Mouse (Mus musculus): ENCODE results near the gene Dbndd1. TPM values are rescaled to one million over a fixed set of nuclear protein-coding genes. Genes with fewer than 3 reads are reported as not detected.
A peak's percentile ranks its signal among the peaks of the same experiment; 100 is the strongest.

Dbndd1 gene
- total and polyA plus RNA-seq, 3 experiments: 0.73 to 4.2 TPM; not detected in 1

DNA sequence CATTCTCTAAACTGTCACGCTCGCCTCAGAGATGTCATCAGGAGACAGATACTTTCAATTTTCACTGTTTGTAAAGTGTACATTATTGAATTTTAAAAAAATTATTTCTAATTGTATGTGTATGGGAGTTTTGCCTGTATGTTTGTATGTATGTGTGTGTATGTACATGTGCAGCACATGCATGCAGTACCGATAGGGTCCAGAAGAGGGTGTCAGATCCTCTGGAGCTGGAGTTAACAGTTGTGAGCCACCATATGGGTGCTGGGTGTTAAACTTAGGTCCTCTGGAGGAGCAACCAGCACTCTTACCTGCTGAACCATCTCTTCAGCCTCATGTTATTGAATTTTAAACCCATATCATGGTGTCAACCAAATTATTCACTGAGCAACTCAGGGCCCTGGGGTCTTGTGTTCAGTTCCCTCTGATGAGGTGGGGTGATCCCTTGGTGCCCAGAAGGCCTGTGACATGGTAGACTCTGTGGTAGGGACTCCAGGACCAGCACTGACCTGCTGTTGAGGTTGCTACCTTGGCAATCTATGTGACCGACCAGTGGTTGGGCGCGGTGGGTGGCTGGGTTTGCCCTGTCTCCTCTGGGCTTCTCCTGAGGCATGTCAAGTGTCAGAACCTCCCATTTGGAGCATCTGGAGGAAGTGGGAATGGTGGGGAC lies 11.3 kb downstream of the Dbndd1 start:
- Histone ChIP-seq H3K9me3 (replicated peaks; ENCODE audit: insufficient read depth, low read length) (no peaks in the 10 kb centered on the region), H3K9ac (ENCODE audit: control insufficient read depth, low read depth, low read length, poor library complexity, severe bottlenecking) (no peak overlapping the region), H3K27ac (ENCODE audit: control insufficient read depth, low read depth, low read length) (no peak overlapping the region), H3K27me3 (ENCODE audit: control insufficient read depth in 1 of 2, insufficient read depth in 2 of 2, low read length in 2 of 2) (no peaks in the 10 kb centered on the region), H3K79me2 (ENCODE audit: control insufficient read depth, insufficient read depth, low read length, poor library complexity) (no peaks in the 10 kb centered on the region), H3K4me1 (ENCODE audit: control insufficient read depth in 1 of 2, insufficient read depth in 2 of 2, low read length in 2 of 2) (no peaks in the 10 kb centered on the region), H3K36me3 (ENCODE audit: control insufficient read depth in 1 of 2, insufficient read depth in 2 of 2, low read length in 2 of 2) (peaks cover 0 to 11% of the 10 kb centered on the region in 2 experiments; a peak in 2 of 4 replicates), H3K4me3 (ENCODE audit: control insufficient read depth in 1 of 2, insufficient read depth in 1 of 2, low read depth in 2 of 2, low read length in 2 of 2) (no peak overlapping the region)
- TF ChIP-seq CTCF (IDR thresholded peaks at IDR 0.05 in 2 of 3, conservative IDR thresholded peaks at IDR 0.05 in 1 of 3; ENCODE audit: control insufficient read depth in 1 of 3, insufficient read depth in 1 of 3, low read depth in 2 of 3, low read length in 3 of 3, poor library complexity in 1 of 3, severe bottlenecking in 1 of 3) (peak; percentile 21 to 44 (median 27); a peak in 3 of 6 replicates), POLR2AphosphoS2 (IDR thresholded peaks at IDR 0.05; ENCODE audit: low read length) (no peak)
- DNase-seq (ENCODE audit: low read depth, low spot score): peak; percentile 51

DNA sequence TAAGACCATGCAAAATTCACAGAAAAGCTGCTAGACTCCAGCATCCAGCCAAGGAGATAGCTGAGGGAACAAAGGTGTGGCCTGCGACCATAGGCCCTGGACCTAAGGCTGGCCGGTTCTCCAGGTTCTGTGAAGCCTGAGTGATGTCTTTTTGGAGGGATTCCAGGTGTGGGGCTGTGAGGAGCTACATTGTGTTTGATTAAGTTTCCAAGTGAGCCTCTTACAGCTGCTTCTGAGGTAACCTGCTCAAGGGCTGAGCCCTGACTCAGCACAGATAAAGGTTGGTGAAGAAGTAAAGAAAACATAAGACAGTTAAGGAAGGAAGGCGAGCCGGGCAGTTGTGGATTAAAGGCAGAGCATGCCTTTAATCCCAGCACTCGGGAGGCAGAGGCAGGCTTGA lies 13.1 kb downstream of the Dbndd1 start:
- Histone ChIP-seq H3K9me3 (replicated peaks; ENCODE audit: insufficient read depth, low read length) (no peaks in the 10 kb centered on the region), H3K27ac (ENCODE audit: control insufficient read depth, low read depth, low read length) (no peak overlapping the region), H3K4me3 (ENCODE audit: control insufficient read depth in 1 of 2, insufficient read depth in 1 of 2, low read depth in 2 of 2, low read length in 2 of 2) (no peak overlapping the region), H3K79me2 (ENCODE audit: control insufficient read depth, insufficient read depth, low read length, poor library complexity) (no peaks in the 10 kb centered on the region), H3K27me3 (ENCODE audit: control insufficient read depth in 1 of 2, insufficient read depth in 2 of 2, low read length in 2 of 2) (no peaks in the 10 kb centered on the region), H3K4me1 (ENCODE audit: control insufficient read depth in 1 of 2, insufficient read depth in 2 of 2, low read length in 2 of 2) (no peaks in the 10 kb centered on the region), H3K36me3 (ENCODE audit: control insufficient read depth in 1 of 2, insufficient read depth in 2 of 2, low read length in 2 of 2) (peaks cover 0 to 11% of the 10 kb centered on the region in 2 experiments; a peak in 2 of 4 replicates), H3K9ac (ENCODE audit: control insufficient read depth, low read depth, low read length, poor library complexity, severe bottlenecking) (no peak overlapping the region)
- DNase-seq (ENCODE audit: low read depth, low spot score): no peak
- TF ChIP-seq CTCF (IDR thresholded peaks at IDR 0.05 in 2 of 3, conservative IDR thresholded peaks at IDR 0.05 in 1 of 3; ENCODE audit: control insufficient read depth in 1 of 3, insufficient read depth in 1 of 3, low read depth in 2 of 3, low read length in 3 of 3, poor library complexity in 1 of 3, severe bottlenecking in 1 of 3) (no peak), GABPA (IDR thresholded peaks at IDR 0.05; ENCODE audit: low read depth, low read length) (no peak), ELF1 (IDR thresholded peaks at IDR 0.05; ENCODE audit: low read depth, low read length) (no peak), CHD1 (IDR thresholded peaks at IDR 0.05; ENCODE audit: low read depth, low read length) (no peak), SIN3A (IDR thresholded peaks at IDR 0.05; ENCODE audit: low read length) (no peak), MYC (IDR thresholded peaks at IDR 0.05; ENCODE audit: low read depth, low read length) (no peak), JUND (IDR thresholded peaks at IDR 0.05; ENCODE audit: low read depth, low read length) (no peak), USF2 (IDR thresholded peaks at IDR 0.05; ENCODE audit: borderline replicate concordance in 1 of 2, insufficient read depth in 1 of 2, low read depth in 1 of 2, low read length in 2 of 2) (no peak), NELFE (IDR thresholded peaks at IDR 0.05; ENCODE audit: low read depth, low read length) (no peak), MXI1 (IDR thresholded peaks at IDR 0.05; ENCODE audit: low read depth, low read length) (no peak), GATA1 (IDR thresholded peaks at IDR 0.05; ENCODE audit: low read depth, low read length) (no peak), ETS1 (IDR thresholded peaks at IDR 0.05; ENCODE audit: low read depth, low read length) (no peak), MAZ (IDR thresholded peaks at IDR 0.05; ENCODE audit: low read depth, low read length) (no peak), MYB (IDR thresholded peaks at IDR 0.05; ENCODE audit: low read depth, low read length) (no peak), USF1 (IDR thresholded peaks at IDR 0.05; ENCODE audit: low read depth, low read length) (no peak), MAX (IDR thresholded peaks at IDR 0.05; ENCODE audit: low read length) (no peak), KAT2A (conservative IDR thresholded peaks at IDR 0.05; ENCODE audit: low read depth, low read length) (no peak), ZKSCAN1 (IDR thresholded peaks at IDR 0.05; ENCODE audit: low read depth, low read length) (no peak), POLR2A (IDR thresholded peaks at IDR 0.05; ENCODE audit: control insufficient read depth in 1 of 2, insufficient read depth in 1 of 2, low read depth in 1 of 2, low read length in 2 of 2, poor library complexity in 1 of 2) (no peak), E2F4 (IDR thresholded peaks at IDR 0.05; ENCODE audit: borderline replicate concordance, low read depth, low read length) (no peak)
